Mouse (Mus musculus): ENCODE measurements around the gene Gas7.

- no peak for TF ChIP-seq CTCF (IDR thresholded peaks at IDR 0.05; ENCODE audit: low read depth)
- TF ChIP-seq EP300 (IDR thresholded peaks at IDR 0.05; ENCODE audit: low read depth): no peak
Measured at GRCm38 (mm10) chr11:67480204-67480956, 25.1 kb downstream of the Gas7 start.
